Mouse (Mus musculus): ENCODE data around the gene Nfkb2. TPM values are rescaled to one million over a fixed set of nuclear protein-coding genes. Genes with fewer than 3 reads are reported as not detected.

The Nfkb2 gene
- total RNA-seq, 2 experiments from 2014 or later = 9.6 to 10.4 TPM

Small RNAs within 50 kb of the gene (microRNA-seq; reads per million reads assigned to microRNA genes)
- 0 to 1.5 reads per million in 2 experiments for gene Mir146b

Other genes with a start within 250 kb of the Nfkb2 start
- gene Nolc1, start 228.5 kb upstream of the Nfkb2 start, total RNA-seq (2021) = 10 to 100 TPM; 17.5 to 25.5 TPM
- gene Elovl3, start 172.4 kb upstream of the Nfkb2 start, total RNA-seq (2021) = not detected
- 10 to 100 TPM; 12.9 to 21.9 TPM for gene Pitx3, start 156.0 kb upstream of the Nfkb2 start, total RNA-seq (2021)
- gene Gbf1, start 151.8 kb upstream of the Nfkb2 start, total RNA-seq (2021) = 10 to 100 TPM; 45.0 to 47.8 TPM
- gene Psd, start 22.8 kb downstream of the Nfkb2 start, total RNA-seq (2021) = 1 to 10 TPM; 1.4 to 1.9 TPM
- 1 to 10 TPM; 2.4 to 2.8 TPM for gene Fbxl15, start 23.9 kb downstream of the Nfkb2 start, total RNA-seq (2021)
- gene Cuedc2, start 34.4 kb downstream of the Nfkb2 start, total RNA-seq (2021) = 10 to 100 TPM; 68.7 to 79.0 TPM
- 1 to 10 TPM; 1.1 TPM for gene Mfsd13a, start 36.8 kb downstream of the Nfkb2 start, total RNA-seq (2021)
- under 1 TPM; 0.16 to 0.39 TPM for gene 2310034G01Rik, start 46.0 kb downstream of the Nfkb2 start, total RNA-seq (2021)
- gene Actr1a, start 91.4 kb downstream of the Nfkb2 start, total RNA-seq (2021) = 10 to 100 TPM; 58.6 to 62.7 TPM
- gene Sufu, start 92.6 kb downstream of the Nfkb2 start, total RNA-seq (2021) = 1 to 10 TPM; 7.6 to 9.1 TPM
- gene Trim8, start 197.4 kb downstream of the Nfkb2 start, total RNA-seq (2021) = 10 to 100 TPM; 20.1 to 23.1 TPM